In genomic region chr12:70026233-70026632, GRCm38 (mm10) we compare ENCODE assay signal across 35 mouse cellular contexts.
"Had no signal": no experiment of that assay in that cellular context is flagged by ENCODE, and none has a peak within 500 bp of the region (broad histone marks: within the 10 kb centered on the region; RNA-seq: fewer than 3 reads in every experiment).

No protein-coding gene starts in this region.

- H3K4me1 ChIP-seq: heart, embryonic 10.5 days; heart, embryonic 15.5 days; hindbrain, embryonic 10.5 days; hindbrain, embryonic 12.5 days; hindbrain, embryonic 13.5 days; hindbrain, embryonic 15.5 days; intestine, embryonic 15.5 days had no signal

- H3K27ac ChIP-seq: heart, embryonic 10.5 days; heart, embryonic 13.5 days; heart, embryonic 15.5 days; hindbrain, embryonic 10.5 days; hindbrain, embryonic 12.5 days; hindbrain, embryonic 13.5 days; hindbrain, embryonic 14.5 days; hindbrain, embryonic 15.5 days; hindbrain, postnatal 0 days; intestine, embryonic 15.5 days; kidney, embryonic 15.5 days; kidney, postnatal 0 days; layer of hippocampus, adult 2 months had no signal

- H3K9ac ChIP-seq: heart, embryonic 12.5 days; heart, embryonic 13.5 days; heart, embryonic 15.5 days; hindbrain, embryonic 12.5 days; hindbrain, embryonic 13.5 days; hindbrain, embryonic 14.5 days; hindbrain, embryonic 15.5 days; intestine, embryonic 15.5 days; kidney, embryonic 15.5 days had no signal

- H3K9me3 ChIP-seq: heart, embryonic 10.5 days; heart, embryonic 12.5 days; heart, embryonic 13.5 days; heart, embryonic 15.5 days; hindbrain, embryonic 10.5 days; hindbrain, embryonic 12.5 days; hindbrain, embryonic 13.5 days; hindbrain, embryonic 15.5 days; intestine, embryonic 15.5 days; kidney, embryonic 15.5 days had no signal

- H3K4me3 ChIP-seq: heart, embryonic 10.5 days; heart, embryonic 12.5 days; heart, embryonic 13.5 days; heart, embryonic 15.5 days; hindbrain, embryonic 10.5 days; hindbrain, embryonic 12.5 days; hindbrain, embryonic 13.5 days; hindbrain, embryonic 15.5 days; intestine, embryonic 15.5 days; kidney, embryonic 15.5 days; layer of hippocampus, adult 2 months had no signal

- H3K27me3 ChIP-seq: heart, embryonic 12.5 days; heart, embryonic 13.5 days; heart, embryonic 15.5 days; hindbrain, embryonic 12.5 days; hindbrain, embryonic 13.5 days; hindbrain, embryonic 15.5 days; intestine, embryonic 15.5 days; kidney, embryonic 15.5 days had no signal

- ATAC-seq: hindbrain, embryonic 16.5 days; hindbrain, postnatal 0 days; inflammation-experienced regulatory T-cells, adult 6 months; intestine, embryonic 15.5 days; intestine, embryonic 16.5 days; intestine, postnatal 0 days had no signal

- DNase-seq: heart, postnatal 10 days; heart, postnatal 14 days; heart, postnatal 36 days; heart, postnatal 4 days; kidney, adult 11 months; kidney, adult 18-20 months; kidney, adult 2 months; kidney, adult 8-10 months; kidney, adult 9 months; kidney, postnatal 10 days; kidney, postnatal 14 days; kidney, postnatal 25 days; kidney, postnatal 36 days; kidney, postnatal 4 days; layer of hippocampus, adult 9-11 months; layer of hippocampus, postnatal 36 days had no signal

- H3K4me2 ChIP-seq: heart, embryonic 11.5 days; heart, embryonic 12.5 days; heart, embryonic 13.5 days; heart, embryonic 15.5 days; hindbrain, embryonic 12.5 days; hindbrain, embryonic 13.5 days; hindbrain, embryonic 14.5 days; hindbrain, embryonic 15.5 days; intestine, embryonic 15.5 days; kidney, embryonic 15.5 days had no signal
